Mouse (Mus musculus) urinary bladder, adult 18-20 months (tissue): ENCODE results near the gene Gmfg.

Source experiments
- DNase-seq, 2 experiments: peaks; one replicate each; pipeline ENCODE4 v3.0.0; 2022; ENCODE audit warnings: low spot score in 2 of 2, mixed read lengths in 2 of 2

Gmfg gene

DNA sequence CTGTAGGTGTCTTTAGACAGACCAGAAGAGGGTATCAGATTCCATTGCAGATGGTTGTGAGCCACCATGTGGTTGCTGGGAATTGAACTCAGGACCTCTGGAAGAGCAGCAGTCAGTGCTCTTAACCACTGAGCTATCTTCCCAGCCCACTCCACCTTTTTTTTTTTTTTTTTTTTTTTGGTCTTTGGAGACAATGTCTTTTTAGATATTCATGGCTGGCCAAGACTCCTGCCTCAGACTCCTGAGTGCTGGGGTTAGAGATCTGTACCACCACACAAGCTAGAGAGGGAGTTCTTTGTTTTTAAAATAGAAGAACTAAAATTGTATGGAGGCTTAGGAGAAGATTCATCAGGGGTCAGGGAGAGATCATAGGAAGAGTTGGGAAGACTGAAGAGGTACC, 717 bp downstream of the Gmfg start:
- DNase-seq, result no peak

GRCm38 (mm10) chr7:28438771-28439170, 1.5 kb downstream of the Gmfg start:
- DNase-seq, result no peak

DNA sequence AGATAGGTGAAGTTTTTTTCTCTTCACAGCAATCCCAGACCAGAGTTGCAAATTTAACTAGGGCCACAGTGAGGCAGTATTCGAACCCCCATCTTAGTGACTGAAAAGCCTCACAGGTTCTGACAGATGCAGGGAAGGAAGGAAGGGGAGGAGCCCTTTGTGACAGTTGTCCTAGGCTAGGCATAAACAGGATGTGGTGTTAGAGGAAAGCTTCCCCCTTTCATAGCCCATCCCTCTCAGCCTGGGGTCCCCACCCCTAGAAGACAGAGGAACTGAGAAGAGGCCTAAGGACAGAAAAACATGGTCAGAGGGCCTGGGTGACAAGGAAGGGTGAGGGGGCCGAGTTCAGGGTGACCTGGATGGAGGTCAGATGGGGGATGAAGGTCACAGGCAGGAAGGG, 3.5 kb downstream of the Gmfg start:
- DNase-seq, result peak in 1 of 2 experiments; percentile 16

GRCm38 (mm10) chr7:28441776-28442485, 4.7 kb downstream of the Gmfg start:
- no peak for DNase-seq

DNA sequence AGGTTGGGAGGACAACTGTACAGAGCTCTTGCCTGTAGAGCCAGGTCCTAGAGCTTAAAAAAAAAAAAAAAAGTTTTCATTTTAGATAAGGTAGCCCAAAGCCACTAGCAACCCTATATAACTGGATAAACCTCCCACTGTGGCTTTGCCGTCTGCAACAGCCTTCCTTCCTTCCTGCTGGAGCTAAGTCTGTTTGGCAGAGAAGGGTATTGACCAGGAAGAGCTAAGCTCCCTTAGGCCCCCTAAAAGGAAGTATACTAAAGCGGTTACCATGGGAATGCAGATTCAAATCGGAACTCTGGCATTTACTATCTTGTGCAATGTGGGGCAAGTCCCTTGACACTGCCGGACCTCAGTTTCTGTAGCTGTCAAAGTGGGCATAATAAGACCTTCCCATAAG, 5.4 kb downstream of the Gmfg start:
- DNase-seq, result no peak

DNA sequence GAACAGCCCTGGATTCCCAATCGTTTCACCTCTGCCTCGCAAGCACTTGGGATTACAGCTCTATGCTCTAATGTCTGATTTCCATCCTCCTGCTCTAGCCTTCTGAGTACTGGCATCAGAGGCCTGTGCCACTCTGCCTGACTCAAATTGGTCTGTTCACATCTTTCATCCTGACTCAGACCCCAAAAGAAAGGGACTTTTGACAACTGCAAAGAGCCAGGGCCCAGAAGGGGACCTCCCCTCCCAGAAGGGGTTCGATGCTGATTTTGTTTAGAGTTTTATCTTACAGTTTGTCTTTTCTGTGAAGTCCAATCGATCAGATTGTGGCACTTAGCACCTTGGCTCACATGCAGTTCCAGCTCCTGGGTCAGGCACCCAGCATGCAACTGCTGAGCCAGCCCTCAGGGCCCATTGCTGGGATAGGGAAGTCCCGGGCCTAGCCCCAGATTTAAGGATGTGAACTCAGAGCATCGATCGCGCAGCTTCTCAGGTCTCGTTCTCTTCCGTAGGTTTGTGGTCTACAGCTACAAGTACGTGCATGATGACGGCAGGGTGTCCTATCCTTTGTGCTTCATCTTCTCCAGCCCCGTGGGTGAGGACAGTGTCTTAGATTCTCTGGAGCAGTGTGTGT, 7.2 kb downstream of the Gmfg start:
- no peak for DNase-seq

DNA sequence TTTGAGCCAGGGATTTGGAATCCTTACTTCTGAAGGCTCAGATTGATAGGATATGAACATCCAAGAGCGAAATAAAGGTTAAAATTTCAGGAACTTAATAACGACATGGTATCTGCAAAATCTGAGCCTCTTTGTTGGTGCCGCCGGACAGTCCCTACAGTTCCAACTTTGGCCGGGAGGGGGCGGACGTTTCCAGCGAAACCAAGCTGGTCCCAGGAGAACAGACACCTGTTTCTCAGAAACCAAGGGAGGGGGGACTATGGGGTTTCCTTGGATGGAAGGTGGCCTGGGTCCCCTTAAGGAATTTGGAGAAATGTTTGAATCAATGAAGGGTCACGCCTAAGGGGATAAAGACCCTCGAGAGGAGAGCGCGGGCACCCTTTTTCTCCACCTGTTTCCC, 9.2 kb downstream of the Gmfg start:
- peak; percentile 50 to 84 for DNase-seq

DNA sequence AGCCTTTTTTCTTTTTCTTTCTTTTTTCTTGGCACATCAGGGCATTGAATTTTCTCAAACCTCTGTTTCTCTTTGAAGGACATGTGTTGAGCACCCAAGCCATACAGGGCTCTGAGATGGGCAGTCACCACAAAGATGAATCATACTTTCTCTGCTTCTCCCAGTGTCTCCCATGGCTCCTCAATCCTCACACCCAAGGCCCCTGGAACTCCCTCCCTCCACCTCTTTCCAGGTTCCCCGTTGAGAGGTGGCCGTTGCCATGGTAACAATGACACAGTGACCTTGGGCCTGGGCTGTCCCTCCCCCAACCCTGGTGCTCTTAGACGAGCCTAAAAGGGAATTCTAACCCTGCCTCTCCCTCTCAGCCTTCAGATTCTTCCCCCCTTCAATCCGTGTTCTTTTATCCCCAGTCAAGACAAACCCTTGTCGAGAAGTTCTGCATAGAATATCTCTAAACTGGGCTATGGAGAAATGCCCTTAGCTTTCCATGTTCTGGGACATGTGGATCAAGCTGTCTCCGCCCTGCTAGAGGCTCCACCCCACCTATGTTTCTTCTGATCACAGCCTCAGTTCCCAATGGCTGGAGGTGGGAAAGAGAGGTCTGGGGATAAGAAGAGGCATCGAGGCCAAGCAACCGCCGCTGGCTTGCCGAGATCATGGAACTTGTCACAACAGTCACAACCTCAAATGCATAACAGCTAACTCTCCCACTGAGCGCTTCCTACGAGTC, 10.0 kb downstream of the Gmfg start:
- DNase-seq, result no peak

DNA sequence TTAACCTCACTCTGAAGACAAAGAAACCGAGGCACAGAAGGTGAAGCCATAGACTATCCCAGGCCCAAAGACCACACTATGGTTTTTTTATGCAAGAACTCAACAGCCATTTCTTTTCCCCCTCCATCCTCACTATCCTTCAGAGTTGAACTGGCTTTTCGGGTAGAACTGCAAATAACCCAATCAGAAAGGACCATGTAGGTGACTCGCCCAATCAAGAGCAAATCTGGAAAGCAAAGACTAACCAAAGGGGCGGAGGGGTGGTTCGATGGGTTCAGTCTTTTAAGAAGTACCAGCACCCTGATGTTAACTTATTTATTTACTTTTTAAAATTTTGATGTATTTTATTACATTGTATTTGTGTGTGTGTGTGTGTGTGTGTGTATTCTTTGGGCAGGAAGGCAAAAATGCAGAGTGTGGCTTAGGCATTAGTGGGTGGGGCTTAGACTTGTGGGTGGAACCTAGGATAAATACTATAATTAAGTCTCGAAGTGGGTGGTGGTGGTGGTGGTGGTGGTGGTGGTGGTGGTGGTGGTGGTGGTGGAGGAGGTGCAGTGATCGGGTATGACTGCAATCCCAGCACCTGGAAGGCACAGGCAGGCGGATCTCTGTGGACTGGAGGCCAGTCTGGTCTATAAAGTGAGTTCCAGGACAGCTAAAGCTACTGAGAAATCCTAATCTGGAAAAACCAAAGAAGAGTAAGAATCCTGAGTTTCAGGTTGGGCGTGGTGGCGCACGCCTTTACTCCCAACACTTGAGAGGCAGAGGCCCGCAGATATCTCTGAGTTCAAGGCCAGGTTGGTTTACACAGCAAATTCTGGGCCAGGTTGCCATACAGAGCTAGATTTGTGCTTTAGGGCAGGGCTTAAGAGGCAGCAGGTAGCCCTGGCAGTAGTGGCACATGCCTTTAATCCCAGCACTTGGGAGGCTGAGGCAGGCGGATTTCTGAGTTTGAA, 10.9 kb downstream of the Gmfg start:
- DNase-seq, result no peak

DNA sequence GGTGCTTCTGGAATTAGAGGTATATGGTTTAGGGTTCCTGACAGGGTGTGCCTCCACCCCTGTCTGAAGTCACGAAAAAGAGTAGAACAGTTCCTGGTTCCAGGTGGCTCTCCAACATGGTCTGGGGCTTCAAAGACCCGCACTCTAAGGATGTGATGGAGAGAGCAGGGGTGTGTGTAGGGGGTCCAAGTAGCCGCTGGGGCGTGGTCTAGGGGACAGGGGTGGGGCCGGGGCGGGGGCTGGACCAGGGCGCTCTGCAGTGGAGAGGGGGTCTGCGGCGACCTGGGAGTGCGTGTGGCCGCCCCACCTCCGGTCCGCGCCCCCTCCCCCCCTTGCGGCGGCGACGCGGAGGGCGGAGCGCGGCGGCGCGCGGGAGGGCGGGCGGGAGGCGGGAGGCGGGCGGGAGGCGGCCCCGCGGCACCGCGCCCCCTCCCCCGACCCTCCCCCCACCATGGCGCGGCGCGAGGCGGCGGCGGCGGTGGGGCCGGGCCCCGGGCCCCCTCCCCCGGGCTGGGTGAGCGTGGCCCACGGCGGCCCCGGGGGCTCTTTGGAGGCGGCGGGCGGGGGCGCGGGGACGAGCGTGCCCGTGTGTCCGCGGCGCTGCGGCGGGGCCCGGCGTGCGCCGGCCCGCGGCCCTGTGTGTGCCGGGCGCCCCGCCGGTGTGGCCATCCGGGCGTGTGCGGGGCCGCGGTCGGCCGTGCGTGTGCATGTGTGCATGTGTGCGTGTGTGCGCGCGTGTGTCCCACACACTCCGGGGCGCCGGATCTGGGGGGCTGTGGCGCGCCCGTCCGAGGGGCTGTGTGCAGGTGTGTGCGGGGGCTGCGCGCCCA, 14.5 kb downstream of the Gmfg start, which contains the start of gene Lrfn1:
Gene Lrfn1, plus strand, starts transcription at position 450 of the 830 bp plus-strand sequence.
- DNase-seq, result no peak

- no peak for DNase-seq
Observed at GRCm38 (mm10) chr7:28452361-28453005, 15.2 kb downstream of the Gmfg start.

DNA sequence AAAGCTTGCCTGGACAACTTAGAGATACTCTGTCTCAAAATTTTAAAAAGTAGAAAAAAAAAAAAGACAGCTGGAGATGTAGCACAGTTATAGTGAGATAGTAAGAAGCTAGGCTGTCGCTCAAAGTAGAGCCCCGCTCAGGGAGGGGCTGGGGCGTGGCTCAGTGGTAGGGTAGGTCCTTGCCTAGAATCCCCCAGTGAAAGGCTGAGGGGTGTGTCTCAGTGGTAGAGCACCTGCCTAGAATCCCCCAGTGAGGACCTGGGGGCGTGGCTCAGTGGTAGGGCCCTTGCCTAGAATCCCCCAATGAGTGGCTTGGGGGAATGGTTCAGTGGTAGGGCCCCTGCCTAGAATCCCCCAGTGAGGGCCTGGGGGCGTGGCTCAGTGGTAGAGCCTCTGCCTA, 23.1 kb downstream of the Gmfg start:
- no peak for DNase-seq

- no peak for DNase-seq
Observed at GRCm38 (mm10) chr7:28462769-28463168, 25.5 kb downstream of the Gmfg start.

- no peak for DNase-seq
Observed at GRCm38 (mm10) chr7:28464416-28465212, 27.4 kb downstream of the Gmfg start.

DNA sequence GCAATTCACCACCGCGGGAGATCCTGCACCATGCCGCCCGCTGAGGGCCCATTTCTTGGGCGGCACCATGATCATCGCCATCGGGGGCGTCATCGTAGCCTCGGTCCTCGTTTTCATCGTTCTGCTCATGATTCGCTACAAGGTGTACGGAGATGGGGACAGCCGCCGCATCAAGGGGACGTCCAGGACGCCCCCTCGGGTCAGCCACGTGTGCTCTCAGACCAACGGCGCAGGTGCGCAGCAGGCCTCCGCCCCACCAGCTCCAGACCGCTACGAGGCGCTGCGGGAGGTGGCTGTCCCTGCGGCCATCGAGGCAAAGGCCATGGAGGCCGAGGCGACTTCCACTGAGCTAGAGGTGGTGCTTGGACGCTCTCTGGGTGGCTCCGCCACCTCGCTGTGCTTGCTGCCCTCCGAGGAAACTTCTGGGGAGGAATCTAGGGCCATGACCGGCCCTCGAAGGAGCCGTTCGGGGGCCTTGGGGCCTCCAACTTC, 29.5 kb downstream of the Gmfg start:
- no peak for DNase-seq

GRCm38 (mm10) chr7:28467213-28467751, 30.0 kb downstream of the Gmfg start:
- DNase-seq, result peak; percentile 15 to 29

- DNase-seq, result no peak
Observed at GRCm38 (mm10) chr7:28476191-28476590, 38.9 kb downstream of the Gmfg start.

DNA sequence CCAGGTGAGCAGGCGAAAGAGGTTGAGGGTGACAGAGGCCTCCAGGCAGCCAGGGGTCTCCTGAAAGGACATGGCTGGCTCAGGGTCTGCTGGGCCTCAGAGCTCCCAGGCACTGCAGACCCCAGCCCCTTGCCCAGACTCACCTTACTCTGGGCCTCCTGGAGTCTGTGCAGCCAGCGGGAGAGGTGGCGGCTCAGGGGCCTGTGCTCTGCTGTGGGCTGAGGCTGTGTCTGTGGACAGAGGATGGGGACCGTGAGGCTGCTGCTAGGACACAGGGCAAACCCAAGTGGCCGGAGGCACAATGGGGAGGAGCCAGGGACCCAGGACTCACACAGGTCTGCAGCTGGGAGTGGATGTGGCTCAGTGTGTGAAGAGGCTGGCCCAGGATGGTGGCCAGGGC, 40.1 kb downstream of the Gmfg start:
- no peak for DNase-seq

GRCm38 (mm10) chr7:28478854-28479253, 41.6 kb downstream of the Gmfg start:
- DNase-seq, result no peak
